Mouse (Mus musculus) C2C12 (cell line): Measurements from ENCODE around the gene Faap100.

Source experiments
- CEBPB ChIP-seq: IDR thresholded peaks from one replicate; pipeline ENCODE4 v1.6.1; 2011; ENCODE audit warnings: low read depth, mild to moderate bottlenecking, control low read depth, moderate library complexity
- CTCF ChIP-seq: IDR thresholded peaks from one replicate; pipeline ENCODE4 v1.5.1; 2011; ENCODE audit not compliant: control insufficient read depth, insufficient read depth, insufficient read length
- FOSL1 ChIP-seq: IDR thresholded peaks from one replicate; pipeline ENCODE4 v1.8.0; 2011; ENCODE audit warnings: mild to moderate bottlenecking, low read length; ENCODE audit not compliant: poor library complexity, insufficient read depth, severe bottlenecking

- TF ChIP-seq CTCF = no peak
- no peak for TF ChIP-seq CEBPB
- no peak for TF ChIP-seq FOSL1
These were observed 25.8 kb downstream of the Faap100 start for GRCm38 (mm10) chr11:120352571-120353290.
